Mouse (Mus musculus): ENCODE measurements around the gene Ptprs.

The Ptprs gene

DNA sequence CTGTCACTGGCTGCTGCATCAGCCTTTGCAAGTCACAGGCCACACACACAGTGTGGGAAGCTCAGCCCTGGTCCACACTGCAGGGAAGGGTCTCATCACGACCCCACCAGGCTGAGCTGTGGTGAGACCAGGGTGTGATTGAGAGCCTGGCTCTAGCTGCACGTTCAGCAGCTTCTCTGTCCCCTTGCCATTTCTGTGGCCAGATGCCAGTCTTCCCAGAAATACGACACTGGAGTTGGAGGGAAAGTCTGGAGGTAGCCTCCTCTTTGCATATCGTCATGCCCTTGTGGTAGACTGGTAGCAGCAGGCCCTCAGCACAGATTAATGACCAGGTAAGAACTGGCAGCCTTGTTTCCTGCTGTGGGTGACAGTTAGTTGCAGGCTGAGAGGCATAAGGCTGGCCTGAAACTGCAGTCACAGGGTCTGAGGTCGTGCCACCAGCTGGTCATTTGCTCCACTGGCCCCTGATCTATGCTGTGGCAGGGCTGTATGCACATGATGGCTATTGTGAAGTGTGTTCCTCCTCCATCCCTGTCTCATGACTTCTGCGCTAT, 96.9 kb downstream of the Ptprs start:
- DNase-seq (ENCODE audit: low spot score): no peak

DNA sequence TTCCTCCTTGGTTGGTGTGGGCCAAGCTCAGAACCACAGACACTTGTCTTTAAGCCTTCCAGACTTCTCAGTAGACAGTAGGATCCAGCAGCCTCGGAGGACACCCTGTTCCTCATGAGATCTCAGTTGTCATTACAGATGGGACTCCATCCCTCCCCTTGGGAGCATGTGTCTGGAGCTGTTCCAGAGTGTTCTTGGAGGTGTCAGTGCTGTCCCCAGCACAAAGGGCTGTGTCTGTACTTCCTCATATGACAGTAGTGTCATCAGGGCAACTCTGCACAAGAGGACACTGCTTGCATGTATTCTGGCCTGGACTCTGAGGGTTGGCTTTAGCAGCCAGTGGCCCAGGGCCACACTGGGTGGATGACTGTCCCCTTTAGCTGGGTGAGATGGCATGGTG, 101.4 kb downstream of the Ptprs start:
- no peak for DNase-seq (ENCODE audit: low spot score)

DNA sequence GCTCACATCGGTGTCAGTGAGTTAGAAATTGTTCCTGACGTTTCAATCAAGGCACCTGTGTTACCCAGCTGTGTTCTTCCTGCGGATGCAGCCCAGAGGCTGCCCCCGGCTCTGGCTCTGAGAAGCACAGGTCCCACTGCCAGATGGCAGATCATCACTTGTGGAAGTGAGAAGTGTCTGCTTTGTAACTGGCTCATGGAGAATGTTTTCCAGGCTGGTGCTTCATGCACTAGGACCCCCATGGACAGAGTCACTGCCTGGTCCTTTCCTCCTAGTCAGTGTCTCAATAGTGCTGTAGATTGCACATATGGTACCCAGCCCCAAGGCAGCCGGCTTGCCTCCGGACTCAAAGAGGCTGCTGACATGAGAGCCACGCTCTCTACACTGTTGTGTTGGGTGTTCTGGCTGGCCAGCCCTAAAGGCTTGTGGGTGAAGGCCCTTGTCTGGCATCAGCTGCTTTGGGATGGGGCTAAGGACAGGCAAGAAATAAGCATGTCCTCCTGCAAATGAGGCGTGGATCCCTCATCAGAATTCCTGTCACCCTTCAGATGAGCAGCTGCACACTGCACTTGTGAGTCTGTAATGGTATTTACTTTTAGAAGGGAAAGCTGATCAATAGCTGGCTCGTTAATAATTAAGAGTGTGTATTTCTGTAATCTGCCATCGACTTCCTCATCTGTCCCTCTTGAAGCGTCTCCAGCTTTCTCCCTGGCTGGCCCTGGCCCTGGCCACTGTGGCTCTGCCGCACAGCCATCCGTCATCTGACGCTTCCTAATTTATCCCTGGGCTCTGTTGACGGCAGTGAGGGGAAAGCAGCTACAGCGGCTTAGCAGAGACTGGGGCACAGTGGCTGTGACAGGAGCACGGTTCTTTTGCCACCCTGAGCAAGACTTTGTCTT, 102.9 kb downstream of the Ptprs start:
- DNase-seq (ENCODE audit: low spot score): no peak

DNA sequence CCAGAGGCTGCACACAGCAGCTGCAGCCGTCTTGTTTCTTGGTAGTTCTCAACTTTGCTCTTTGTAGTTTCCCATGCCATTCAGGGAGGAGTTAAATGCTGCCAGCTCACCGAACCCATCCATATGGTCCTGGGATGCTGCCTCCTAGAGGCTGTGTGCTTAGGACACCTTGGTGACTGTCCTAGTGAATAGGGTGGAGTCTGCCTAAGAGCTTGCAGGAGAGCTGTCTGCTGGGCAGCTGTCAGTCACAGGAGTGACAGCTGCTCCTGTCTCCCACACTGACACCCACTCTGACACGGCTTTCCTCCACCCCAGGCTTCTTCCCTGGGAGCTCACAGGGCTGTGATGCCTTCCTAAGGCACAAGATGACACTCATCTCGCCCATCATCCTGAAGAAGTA, 104.2 kb downstream of the Ptprs start:
- no peak for DNase-seq (ENCODE audit: low spot score)

GRCm38 (mm10) chr17:56371029-56371660, 105.1 kb downstream of the Ptprs start:
- no peak for DNase-seq (ENCODE audit: low spot score)

- DNase-seq (ENCODE audit: low spot score): no peak
Observed at GRCm38 (mm10) chr17:56370090-56370489, 106.2 kb downstream of the Ptprs start.

GRCm38 (mm10) chr17:56368291-56368790, 107.9 kb downstream of the Ptprs start:
- no peak for DNase-seq (ENCODE audit: low spot score)

- no peak for DNase-seq (ENCODE audit: low spot score)
Observed at GRCm38 (mm10) chr17:56365791-56366673, 110.3 kb downstream of the Ptprs start.

All from testis, postnatal 14 days (tissue).